Mouse (Mus musculus): ENCODE results near the gene Ttc28. TPM values are rescaled to one million over a fixed set of nuclear protein-coding genes. Genes with fewer than 3 reads are reported as not detected.

Gene Ttc28
- total and polyA plus RNA-seq, 3 experiments, result 1.1 to 1.8 TPM; not detected in 1

- DNase-seq (ENCODE audit: low read depth, low spot score), result no peak
- no peak overlapping the region for H3K9ac ChIP-seq (ENCODE audit: control insufficient read depth, low read depth, low read length, poor library complexity, severe bottlenecking)
- H3K27ac ChIP-seq (ENCODE audit: control insufficient read depth, low read depth, low read length), result no peak overlapping the region
- H3K79me2 ChIP-seq (ENCODE audit: control insufficient read depth, insufficient read depth, low read length, poor library complexity), result no peaks in the 10 kb centered on the region
- no peaks in the 10 kb centered on the region for H3K36me3 ChIP-seq (ENCODE audit: control insufficient read depth in 1 of 2, insufficient read depth in 2 of 2, low read length in 2 of 2)
- no peaks in the 10 kb centered on the region for H3K4me1 ChIP-seq (ENCODE audit: control insufficient read depth in 1 of 2, insufficient read depth in 2 of 2, low read length in 2 of 2)
- no peaks in the 10 kb centered on the region for H3K9me3 ChIP-seq (replicated peaks; ENCODE audit: insufficient read depth, low read length)
- H3K4me3 ChIP-seq (ENCODE audit: control insufficient read depth in 1 of 2, insufficient read depth in 1 of 2, low read depth in 2 of 2, low read length in 2 of 2), result no peak overlapping the region
- TF ChIP-seq GATA1 (IDR thresholded peaks at IDR 0.05; ENCODE audit: low read depth, low read length) (no peak), USF1 (IDR thresholded peaks at IDR 0.05; ENCODE audit: low read depth, low read length) (no peak), USF2 (IDR thresholded peaks at IDR 0.05; ENCODE audit: borderline replicate concordance in 1 of 2, insufficient read depth in 1 of 2, low read depth in 1 of 2, low read length in 2 of 2) (no peak), RAD21 (IDR thresholded peaks at IDR 0.05; ENCODE audit: low read depth, low read length) (no peak), POLR2AphosphoS2 (IDR thresholded peaks at IDR 0.05; ENCODE audit: low read length) (no peak), UBTF (IDR thresholded peaks at IDR 0.05; ENCODE audit: borderline replicate concordance, insufficient read depth, low read depth, low read length) (no peak), MYB (IDR thresholded peaks at IDR 0.05; ENCODE audit: low read depth, low read length) (no peak), GABPA (IDR thresholded peaks at IDR 0.05; ENCODE audit: low read depth, low read length) (no peak), RCOR1 (IDR thresholded peaks at IDR 0.05; ENCODE audit: low read depth, low read length) (no peak), ZC3H11A (IDR thresholded peaks at IDR 0.05; ENCODE audit: low read depth, low read length) (no peak), HCFC1 (IDR thresholded peaks at IDR 0.05; ENCODE audit: low read depth, low read length) (no peak), NRF1 (IDR thresholded peaks at IDR 0.05; ENCODE audit: insufficient read depth, low read depth, low read length, poor library complexity, severe bottlenecking) (no peak), TBP (IDR thresholded peaks at IDR 0.05; ENCODE audit: low read depth, low read length) (no peak)
- no peaks in the 10 kb centered on the region; a peak in 1 of 4 replicates for H3K27me3 ChIP-seq (ENCODE audit: control insufficient read depth in 1 of 2, insufficient read depth in 2 of 2, low read length in 2 of 2)
These were observed 194.4 kb downstream of the Ttc28 start for GRCm38 (mm10) chr5:111074050-111074449.

- DNase-seq (ENCODE audit: low read depth, low spot score), result no peak
- Histone ChIP-seq H3K4me1 (ENCODE audit: control insufficient read depth in 1 of 2, insufficient read depth in 2 of 2, low read length in 2 of 2) (no peaks in the 10 kb centered on the region), H3K27me3 (ENCODE audit: control insufficient read depth in 1 of 2, insufficient read depth in 2 of 2, low read length in 2 of 2) (no peaks in the 10 kb centered on the region; a peak in 1 of 4 replicates), H3K27ac (ENCODE audit: control insufficient read depth, low read depth, low read length) (no peak overlapping the region), H3K9ac (ENCODE audit: control insufficient read depth, low read depth, low read length, poor library complexity, severe bottlenecking) (no peak overlapping the region), H3K4me3 (ENCODE audit: control insufficient read depth in 1 of 2, insufficient read depth in 1 of 2, low read depth in 2 of 2, low read length in 2 of 2) (no peak overlapping the region), H3K36me3 (ENCODE audit: control insufficient read depth in 1 of 2, insufficient read depth in 2 of 2, low read length in 2 of 2) (no peaks in the 10 kb centered on the region), H3K79me2 (ENCODE audit: control insufficient read depth, insufficient read depth, low read length, poor library complexity) (no peaks in the 10 kb centered on the region), H3K9me3 (replicated peaks; ENCODE audit: insufficient read depth, low read length) (no peaks in the 10 kb centered on the region)
- TF ChIP-seq RAD21 (IDR thresholded peaks at IDR 0.05; ENCODE audit: low read depth, low read length) (no peak), POLR2AphosphoS5 (IDR thresholded peaks at IDR 0.05; ENCODE audit: borderline replicate concordance, low read depth, low read length) (no peak), HCFC1 (IDR thresholded peaks at IDR 0.05; ENCODE audit: low read depth, low read length) (no peak), NELFE (IDR thresholded peaks at IDR 0.05; ENCODE audit: low read depth, low read length) (no peak), GATA1 (IDR thresholded peaks at IDR 0.05; ENCODE audit: low read depth, low read length) (no peak)
These were observed 196.2 kb downstream of the Ttc28 start for GRCm38 (mm10) chr5:111075841-111076240.

All from MEL (cell line).